Mouse (Mus musculus) small intestine, adult 2 months (tissue): ENCODE measurements around the gene Esr2.

Experiments
- CTCF ChIP-seq: fragments of 200-500 bp; IDR thresholded peaks from 2 replicates; pipeline ENCODE4 v1.5.1; 2012; ENCODE audit warnings: low read depth, mild to moderate bottlenecking, control low read depth, inconsistent platforms, low read length, moderate library complexity, mixed read lengths; ENCODE audit not compliant: insufficient replicate concordance, insufficient read length; ENCODE audit errors: extremely low read depth
- POLR2A ChIP-seq: fragments of 200-500 bp; IDR thresholded peaks from 2 replicates; pipeline ENCODE4 v1.6.1; 2012; ENCODE audit warnings: low read depth, mild to moderate bottlenecking, control low read depth, inconsistent platforms, low read length, moderate library complexity

DNA sequence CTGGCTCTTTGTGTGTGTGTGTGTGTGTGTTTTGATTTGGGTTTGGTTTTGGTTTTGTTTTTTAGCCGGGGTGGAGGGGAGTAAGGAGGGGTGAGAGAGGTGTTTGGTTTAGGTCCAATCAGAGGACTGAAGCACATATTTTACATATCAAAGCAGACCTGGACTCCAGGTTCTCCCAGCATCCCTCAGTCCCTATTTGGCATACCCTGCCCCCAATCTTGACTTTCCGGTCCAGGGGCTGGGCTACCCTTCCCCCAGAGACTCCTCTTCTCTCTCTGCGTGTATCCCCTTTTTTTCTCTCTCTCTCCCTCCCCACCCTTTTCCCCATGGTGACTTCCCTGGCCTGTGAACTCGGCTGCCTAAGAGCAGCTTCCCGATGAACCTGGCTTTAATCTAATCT, 38.1 kb upstream of the Esr2 start:
- no peak for TF ChIP-seq CTCF
- no peak for TF ChIP-seq POLR2A
